Mouse (Mus musculus) T-helper 1 cell (primary cell): ENCODE measurements around the gene Nfic.

Experiments
- in situ Hi-C: fragments of 300-600 bp; cut with MboI, MseI; formaldehyde crosslinking; loops from one replicate; pipeline ENCODE4 v1.15.1; 2025; ENCODE audit warnings: high pct_unique_total_duplicates

The Nfic gene

GRCm38 (mm10) chr10:81363436-81364346, 91.7 kb downstream of the Nfic start:
- in situ Hi-C loops = no loop called here

- in situ Hi-C loops = no loop called here
Measured at GRCm38 (mm10) chr10:81362336-81362949, 93.0 kb downstream of the Nfic start.

- in situ Hi-C loops = no loop called here
Measured at GRCm38 (mm10) chr10:81360721-81361120, 94.7 kb downstream of the Nfic start.

DNA sequence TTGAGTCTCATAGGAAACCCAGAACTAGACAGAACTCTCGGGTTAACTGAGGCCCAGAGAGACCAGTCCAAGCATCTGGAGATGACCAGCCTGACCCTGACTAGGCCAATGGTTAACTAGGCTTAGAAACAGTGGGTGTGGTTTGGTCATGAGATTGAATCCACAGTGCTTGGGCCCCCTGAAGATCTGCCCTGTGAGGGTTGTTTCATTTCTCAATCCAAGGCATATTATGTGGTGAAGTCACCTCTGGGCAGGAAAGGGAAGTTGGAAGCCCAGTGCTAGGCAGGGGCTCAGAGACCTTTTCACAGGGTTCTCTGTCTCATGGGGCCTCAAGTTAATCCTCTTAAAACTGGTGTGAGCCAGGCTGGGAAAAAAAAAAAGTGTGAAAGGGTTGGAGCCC, 96.6 kb downstream of the Nfic start:
- in situ Hi-C loops = no loop called here

DNA sequence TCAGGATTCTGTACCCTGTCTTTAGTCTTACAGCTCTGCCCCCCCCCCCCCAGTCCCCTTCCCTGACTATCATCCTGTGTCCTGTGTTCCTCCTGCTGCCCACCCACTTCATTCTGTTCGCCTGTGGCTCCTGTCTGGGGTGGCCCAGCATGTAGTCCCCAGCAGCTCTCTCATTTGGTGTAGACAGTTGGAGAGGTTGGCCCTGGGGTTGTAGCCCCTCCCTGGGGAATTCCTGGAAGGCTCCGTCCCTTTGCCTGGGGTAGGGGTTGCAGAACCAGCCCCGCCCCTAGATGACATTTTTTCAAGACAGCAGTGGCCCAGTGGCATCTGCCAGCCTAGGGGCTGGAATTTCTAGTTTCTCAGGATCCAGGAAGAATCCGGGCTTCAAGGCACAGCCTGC, 97.2 kb downstream of the Nfic start:
- in situ Hi-C loops = no loop called here

GRCm38 (mm10) chr10:81356991-81357844, 98.2 kb downstream of the Nfic start, which contains the start of gene Mfsd12:
TSS of gene Mfsd12 (plus strand) at chr10:81357491.
- in situ Hi-C loops = no loop called here

DNA sequence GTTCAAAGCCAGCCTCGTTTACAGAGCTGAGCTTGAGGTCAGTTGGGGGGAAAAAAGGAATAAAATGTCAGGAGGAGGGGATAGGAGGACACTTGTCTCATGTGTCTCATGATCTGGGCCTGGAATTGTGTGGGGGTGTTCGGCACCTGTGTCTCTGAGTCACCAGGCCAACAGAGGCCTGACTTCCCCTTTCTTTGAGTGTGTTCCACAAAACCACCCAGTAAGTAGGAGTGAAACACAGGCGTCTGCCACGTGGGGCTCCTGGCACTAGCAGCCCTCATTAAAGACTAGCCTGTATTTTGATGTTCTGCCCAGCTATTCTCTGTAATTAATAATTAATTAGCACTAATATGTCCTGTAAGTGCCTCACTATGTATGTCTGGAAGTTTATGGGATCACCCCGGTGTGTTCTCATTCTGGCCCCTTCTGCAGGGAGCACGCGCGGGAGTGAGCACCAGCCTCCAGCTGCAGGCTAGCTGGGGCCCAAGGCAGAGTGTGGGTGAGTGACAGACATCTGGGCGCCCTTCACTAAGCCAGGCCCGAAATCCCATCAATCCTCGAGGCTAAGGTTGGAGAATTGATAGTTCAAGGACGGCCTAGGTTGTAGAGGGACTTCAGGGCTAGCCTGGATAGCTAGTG, 99.0 kb downstream of the Nfic start:
- in situ Hi-C loops = no loop called here

DNA sequence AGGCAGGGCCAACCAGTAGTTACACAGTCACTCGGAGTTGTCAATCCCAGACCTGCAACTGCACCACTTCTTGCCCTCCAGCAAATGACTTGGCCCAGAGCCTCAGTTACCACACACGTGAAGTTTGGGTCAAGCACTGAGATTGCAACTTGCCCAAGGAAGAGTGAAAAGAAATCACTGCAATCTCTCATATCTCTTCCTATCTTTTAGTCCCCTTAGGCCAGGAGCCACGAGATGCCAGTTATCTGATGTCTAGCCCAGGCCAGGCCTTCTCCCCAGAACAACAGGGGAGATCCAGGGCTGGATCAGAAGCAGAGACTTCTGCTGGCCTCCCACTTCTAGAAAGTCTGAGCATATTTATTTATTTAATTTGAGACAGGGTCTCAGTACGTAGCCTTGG, 99.9 kb downstream of the Nfic start:
- in situ Hi-C loops = no loop called here

- in situ Hi-C loops = no loop called here
Measured at GRCm38 (mm10) chr10:81354738-81355477, 100.5 kb downstream of the Nfic start.

GRCm38 (mm10) chr10:81351678-81352291, 103.7 kb downstream of the Nfic start:
- in situ Hi-C loops = no loop called here

GRCm38 (mm10) chr10:81350351-81351063, 104.9 kb downstream of the Nfic start, which contains the start of gene Hmg20b:
TSS of gene Hmg20b (minus strand) at chr10:81350480.
- in situ Hi-C loops = no loop called here

DNA sequence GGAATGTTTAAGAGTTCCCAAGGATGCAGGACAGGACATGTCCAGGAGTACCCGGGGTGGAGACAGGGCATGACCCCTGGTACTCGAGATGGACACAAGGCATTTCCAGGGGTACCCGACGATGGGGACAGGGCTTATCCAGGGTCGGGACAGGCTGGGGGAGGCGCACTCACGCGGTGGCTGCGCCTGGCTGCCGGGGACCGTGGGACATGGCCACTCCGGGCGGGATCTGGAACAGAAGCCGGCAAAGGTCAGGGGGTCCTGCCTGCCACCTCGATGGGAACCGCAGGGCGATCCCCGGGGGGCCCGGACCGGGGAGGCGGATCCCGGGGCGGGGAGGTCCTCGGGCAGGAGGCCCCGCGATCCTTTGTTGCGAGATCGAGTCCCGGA, 105.5 kb downstream of the Nfic start:
- in situ Hi-C loops = no loop called here

DNA sequence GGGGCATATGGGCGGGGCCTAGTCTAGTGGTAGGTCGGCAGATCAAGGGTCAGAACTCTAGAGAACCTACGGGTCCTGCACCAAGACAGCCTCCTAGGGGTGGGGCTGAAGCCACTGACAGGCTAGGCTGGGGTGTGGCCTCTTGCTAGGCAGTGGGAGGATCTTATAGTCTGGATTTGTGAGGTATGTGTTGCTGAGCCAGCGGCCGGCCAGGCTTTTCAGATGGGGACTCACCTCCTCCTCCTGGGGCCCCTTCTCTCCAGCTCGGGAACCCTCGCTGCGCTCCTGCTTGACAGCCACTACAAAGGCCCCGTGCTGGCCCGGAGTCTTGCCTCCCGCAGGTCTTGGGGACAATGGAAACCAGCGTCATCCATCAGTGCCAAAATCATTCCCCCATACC, 106.3 kb downstream of the Nfic start:
- in situ Hi-C loops = no loop called here

DNA sequence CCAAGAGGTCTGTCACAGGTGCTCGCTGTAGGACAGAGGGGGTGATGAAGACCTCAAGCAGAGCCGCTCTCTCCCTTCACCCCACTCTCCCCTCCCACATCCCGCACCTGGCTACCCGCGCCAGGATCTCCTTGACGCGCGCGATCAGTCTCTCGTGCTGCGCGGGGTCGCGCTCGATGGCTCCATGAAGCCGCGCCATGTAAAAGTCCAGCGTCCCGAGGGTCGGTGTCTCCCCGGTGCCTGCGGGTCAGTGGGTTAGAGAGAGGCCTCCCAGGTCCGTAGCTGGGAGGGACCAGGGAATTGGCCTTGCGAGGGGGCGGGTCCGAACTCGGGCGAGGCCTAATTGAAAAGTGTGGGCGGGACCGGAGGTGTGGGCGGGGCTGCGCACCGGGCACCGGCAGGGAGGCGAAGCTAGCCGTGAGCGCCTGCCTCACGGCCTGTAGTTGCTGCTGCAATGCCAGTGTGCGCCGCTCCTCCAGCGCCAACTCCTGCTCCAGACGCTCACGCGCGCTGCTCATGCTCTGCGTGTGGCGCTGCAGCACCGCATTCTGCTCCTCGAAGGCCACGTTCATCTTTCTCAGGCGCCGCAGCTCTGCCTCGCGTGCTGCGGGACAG, 108.9 kb downstream of the Nfic start:
- in situ Hi-C loops = no loop called here
